Mouse (Mus musculus): ENCODE measurements at regions not wholly inside any gene's neighbourhood (a gene's known extent, or its start where the extent isn't known, plus 50 kb on each side); places are given as distances from the start of the nearest gene placed in this dataset.

DNA sequence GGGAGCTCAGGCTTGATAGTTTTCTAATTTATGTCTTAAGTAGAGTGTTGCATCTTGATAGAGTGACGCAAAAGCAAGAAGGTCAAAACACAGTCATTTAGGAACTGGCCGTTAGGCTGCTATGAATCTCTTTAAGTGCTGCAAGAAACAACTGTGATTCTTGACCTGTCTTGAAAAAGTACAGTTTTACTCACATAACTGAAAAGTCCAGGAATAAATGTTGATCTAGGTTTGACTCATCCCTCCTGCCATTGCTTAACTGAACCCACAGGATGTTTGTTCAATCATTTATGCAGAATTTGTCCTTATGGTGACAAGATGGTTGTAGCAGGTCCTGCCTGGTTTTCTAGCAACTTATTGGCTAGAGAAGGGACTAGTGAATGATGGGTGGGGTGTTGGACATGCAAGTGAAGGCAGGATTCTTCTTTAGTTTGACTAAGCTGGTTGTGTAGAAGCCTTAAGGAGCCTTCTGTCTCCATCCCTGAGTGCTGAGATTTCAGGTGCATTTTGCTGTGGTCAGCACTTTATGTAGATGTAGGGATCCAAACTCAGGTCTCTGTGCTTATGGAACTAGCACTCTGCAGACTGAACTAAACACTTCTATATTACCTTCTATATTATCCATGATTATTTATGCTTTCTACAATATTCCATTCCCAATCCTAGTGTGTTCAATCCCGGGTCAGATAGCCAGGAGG lies 782.7 kb upstream of the Lrrc6 start:
- DNase-seq, result no peak

DNA sequence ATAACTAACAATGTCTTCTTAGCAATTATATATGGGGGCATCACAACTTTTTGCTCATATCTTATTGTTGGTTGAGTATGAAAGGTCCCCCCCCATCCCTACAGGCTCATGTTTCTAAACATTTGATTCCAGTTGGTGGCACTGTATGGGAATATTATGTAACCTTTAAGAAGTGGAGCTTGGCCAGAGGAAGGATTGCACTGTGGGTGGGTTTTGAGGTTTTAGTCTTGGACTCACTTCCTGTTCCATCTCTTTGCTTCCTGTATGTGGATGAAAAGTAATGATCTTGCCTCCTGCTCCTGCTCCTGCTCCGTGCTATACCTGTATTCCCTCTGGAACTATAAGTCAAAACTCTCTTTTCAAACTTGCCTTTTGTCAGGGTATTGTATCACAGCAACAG lies 778.2 kb upstream of the Lrrc6 start:
- DNase-seq, result no peak

DNA sequence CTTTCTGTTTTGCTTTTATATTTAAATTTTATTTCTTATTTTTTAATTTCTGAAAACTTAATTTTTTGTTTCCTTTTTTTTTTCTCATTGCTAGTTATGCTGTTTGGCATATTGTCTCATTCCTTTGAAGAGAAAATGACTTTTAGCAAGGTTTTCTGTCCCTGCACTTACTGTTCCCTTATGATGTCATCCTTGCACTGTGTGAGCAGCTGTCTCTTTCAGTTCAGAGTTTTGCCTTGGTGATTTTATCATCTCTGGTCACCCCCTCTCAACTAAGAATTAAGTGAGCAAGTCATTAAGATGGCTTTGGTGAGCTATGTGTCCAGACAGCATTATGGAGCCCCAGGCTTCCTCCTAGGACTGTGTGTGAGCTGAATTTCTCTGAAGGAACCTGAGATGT lies 774.3 kb upstream of the Lrrc6 start:
- DNase-seq, result no peak

DNA sequence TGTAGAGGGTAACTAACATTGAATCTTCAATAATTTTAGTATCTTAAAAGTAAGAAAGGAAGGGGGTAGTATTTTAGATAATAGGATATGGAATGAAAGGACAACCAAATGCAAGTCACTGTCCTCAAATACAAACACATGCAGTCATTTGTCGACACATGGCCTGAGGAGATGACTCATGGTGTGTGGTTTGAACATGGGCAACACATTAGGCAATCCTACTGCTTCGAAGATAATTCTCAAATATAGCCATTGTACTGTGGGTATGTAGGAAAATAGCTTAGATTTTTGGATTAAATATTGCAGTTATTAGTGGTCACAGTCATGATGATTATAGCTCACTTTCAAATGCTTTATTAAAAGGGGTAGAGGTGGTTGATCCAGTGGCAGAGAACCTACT lies 771.7 kb upstream of the Lrrc6 start:
- DNase-seq, result no peak

DNA sequence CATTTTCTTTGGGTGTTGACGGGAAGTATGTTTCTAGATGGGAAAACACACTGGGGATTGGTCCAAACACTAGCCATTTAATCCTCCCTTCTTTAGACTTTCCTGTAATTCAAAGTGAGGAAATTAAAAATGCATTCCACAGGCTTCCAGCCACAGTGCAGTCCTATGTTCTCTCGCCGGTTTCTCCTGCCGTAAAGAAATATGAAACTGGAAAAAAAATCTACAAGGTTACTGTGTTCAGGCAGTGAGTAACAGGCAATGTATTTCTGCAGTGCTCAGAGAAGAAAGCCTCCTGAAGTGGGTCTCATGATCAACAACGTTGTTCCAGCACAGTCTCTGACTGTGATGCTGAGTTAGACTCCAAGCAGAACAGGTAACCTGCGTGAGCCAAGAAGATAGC lies 763.0 kb upstream of the Lrrc6 start:
- no peak for DNase-seq

DNA sequence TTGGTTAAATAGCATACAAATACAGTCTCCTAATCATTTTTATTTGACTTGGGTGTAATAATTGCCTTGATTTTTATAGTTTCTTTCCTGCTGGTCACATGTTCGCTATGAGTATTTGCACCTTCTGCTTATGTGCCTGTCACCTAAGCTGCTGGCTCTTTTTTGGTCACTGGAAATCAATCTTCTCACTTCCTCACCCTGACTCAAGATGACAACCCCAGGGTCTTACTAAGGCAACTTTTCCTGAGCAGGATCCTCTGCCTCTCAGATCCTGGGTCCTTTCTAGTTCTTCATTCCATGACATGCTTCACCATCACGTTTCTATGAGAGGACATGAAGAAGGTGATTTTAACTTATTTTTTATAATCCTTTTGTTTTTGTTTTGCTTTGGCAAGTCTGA lies 762.6 kb upstream of the Lrrc6 start:
- no peak for DNase-seq

DNA sequence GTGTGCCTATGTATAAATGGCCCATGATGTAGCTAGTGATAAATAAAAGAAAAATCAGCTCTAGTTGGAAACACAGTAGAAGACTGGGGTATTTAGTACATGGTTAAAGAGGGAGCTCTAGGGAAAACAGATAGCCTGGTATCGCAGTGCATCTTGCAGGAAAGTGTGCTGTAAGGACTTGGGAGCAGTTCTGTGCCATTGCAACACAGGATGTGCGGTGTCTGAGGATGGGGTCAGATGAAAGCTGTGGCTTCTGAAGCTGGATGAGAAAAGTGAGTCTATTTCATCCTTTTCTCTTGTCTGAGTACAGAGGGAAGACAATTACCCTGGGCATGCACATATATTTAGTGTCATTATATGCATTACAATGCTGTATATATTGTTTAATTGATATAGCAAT lies 761.6 kb upstream of the Lrrc6 start:
- DNase-seq, result no peak

DNA sequence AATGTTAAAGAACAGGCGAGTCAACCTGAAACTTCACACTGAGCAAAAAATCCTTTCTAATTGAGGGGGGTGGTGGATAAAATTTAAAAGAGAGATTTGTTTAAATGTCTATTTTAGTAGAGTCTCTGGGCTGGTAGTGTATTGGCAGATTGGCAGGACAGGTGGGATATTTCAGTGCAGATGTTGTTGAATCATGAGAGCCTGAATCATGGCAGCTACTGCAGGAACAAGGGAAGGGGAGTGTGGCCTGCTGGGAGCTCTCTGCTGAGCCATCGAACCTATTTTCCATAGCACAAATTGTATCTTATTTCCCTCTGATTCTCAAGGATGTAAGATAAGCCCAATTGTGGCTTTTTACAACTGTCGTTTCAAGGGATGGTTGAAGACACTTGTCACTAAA lies 760.0 kb upstream of the Lrrc6 start:
- no peak for DNase-seq

DNA sequence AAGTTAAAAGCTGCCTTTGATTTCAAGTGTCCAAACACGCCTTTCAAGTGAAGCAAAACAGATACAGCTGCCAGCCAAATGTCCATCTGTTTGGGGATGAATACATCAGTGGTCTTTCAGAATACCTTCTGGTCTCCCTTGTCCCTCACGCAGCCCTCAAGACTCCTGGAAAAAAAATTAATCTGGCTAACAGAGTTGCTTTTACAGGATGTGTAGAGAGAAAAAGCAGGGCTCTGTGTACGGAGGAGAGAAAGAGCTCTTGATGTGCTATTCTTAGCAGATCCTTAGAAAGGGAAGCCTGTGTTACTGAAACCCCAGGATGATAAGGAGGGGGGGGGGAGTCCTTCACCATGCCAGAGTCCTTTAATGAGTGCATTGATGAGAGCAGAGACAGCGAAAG lies 748.4 kb upstream of the Lrrc6 start:
- no peak for DNase-seq

DNA sequence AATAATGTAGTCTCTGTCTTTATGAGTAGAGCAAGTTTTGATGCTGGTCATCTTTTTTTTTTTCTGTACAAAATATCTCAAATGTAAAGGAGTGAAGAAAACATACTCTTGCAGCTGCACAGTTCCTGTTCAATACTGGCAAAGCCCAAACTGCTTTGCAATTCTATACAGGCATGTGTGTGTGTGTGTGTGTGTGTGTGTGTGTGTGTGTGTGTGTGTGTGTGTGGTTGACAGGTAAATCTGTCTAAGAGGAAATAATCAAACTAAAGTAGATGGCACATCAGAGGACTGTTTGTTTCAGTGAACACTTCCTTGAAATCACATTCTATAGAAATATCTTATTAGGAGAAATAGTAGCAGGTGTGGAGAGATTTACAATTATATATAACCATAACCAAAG lies 747.8 kb upstream of the Lrrc6 start:
- DNase-seq, result no peak

DNA sequence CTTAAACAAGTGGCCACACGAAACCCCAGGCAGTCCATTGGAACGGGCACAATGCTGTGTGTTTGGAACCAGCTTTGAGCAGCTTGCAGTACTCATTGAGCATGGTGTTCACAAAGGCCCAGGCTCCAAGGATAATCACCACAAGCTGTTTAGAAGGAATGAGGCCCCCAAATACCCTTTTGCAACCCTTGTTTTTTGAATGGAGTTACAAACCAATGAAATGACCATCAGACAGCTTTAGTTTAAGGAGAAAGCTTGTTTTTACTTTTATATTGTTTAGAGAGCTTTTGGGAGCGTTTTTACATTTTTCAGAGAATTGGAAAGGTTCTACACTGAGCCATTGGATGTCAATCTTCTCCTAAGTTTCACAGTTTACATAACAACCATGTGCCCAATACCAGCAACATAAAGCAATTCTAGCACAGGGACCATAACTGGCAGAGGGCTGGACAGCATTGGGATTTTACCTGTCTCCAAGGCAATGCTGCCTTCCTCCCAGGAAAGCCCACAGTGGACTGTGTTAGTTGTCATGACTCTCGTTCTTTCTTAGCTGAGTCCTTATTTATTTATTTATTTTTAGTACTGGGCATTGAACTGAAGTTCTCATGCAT lies 745.1 kb upstream of the Lrrc6 start:
- no peak for DNase-seq

DNA sequence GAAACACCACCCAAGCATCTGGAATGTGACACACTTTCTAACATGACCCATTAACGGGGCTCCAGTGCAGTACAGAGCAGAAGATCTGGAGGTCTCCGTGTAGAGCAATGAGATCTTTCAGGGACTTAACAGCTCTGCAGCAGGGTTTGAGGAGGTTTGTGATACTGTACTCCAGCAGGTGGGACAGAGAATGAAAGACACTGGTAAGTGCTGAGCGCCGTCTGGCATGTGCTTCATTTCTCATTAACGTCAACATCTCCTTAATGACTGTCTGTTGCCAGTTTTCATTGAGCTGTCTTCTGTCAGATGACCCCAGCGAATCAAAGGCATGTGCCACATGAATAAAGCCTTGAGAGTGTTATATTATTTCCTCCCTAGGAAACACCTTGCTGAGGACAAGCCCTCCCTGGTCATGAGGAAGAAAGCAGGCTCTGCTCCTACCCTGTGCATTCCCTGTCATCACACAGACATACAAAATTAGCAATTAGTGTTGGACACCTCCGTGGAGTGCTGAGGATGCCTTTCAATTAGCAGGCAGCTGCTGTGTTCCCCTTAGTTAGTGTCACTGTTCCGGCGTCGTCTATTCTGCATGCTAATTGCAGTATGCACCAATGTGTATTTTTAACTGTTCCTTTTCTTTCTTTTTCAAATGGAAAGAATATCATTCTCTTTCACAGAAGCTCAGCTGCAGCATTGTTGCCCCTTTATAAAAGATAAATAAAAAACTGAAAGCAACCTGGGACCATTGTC lies 744.4 kb upstream of the Lrrc6 start:
- no peak for DNase-seq

DNA sequence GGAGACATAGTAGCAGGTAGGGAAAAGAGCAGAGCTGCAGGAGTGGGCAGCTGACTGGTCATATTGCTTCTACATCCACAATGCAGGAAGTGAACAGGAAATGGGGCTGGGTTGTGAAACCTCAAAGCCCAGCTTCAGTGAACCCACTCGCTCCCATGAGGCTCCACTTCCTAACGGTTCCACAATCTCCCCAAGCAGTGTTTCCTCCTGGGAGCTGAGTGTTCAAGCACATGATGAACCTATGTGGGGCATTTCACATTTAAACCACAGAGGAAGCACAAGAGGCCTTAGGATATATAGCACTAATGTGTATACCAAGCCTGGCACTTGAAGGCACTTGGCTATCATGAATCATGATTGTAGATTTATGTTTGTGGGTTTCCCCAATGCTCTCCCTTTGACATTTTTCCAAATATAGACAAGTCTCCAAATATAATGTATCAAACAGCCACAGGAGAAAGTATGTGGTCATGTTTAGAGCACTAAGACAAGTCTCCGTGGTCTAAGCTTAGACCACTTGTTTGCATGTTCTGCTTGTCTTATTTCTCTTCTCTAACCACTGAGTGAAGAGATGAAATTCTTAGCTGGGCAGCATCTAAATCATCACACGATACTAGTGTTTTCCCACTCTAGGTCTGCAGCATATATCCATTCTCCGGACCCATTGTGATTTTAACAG lies 734.5 kb upstream of the Lrrc6 start:
- DNase-seq, result no peak

DNA sequence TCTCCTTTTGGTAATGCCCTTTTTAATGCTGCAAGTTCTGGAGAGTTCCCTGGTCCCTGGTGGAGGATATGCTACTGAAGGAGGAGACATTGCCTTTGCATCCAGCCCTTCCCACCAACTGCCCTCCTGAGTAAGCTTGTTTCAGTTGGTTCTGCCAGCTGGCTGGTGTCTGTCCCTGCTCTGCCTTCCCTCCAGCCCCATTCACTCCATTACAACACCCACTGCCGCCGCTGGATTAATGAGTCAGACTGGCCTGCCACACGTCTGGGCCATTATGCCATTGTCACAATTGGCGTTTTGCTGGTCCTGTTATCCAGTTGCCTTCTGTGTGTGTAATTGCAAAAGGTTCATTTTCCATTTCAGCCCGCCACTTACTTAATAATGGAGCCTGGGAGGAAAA lies 728.6 kb upstream of the Lrrc6 start:
- DNase-seq, result no peak

DNA sequence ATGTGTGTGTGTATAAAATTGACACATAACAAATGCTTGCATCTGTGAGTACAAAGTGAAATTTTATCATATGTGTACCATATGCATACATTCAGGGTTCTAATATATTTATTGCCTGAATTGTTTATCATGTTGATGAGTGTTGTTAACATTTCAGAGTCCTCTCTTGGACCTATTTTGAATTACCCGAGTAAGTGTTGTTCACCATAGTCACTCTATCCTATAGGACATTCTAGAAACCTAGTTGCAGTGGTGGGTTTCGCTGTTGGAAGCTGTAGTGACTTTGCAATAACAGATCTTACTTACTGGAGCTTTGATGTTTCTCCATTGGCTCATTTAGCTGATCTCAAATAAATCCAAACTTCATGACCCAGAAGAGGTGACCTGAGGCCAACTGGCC lies 727.9 kb upstream of the Lrrc6 start:
- no peak for DNase-seq

DNA sequence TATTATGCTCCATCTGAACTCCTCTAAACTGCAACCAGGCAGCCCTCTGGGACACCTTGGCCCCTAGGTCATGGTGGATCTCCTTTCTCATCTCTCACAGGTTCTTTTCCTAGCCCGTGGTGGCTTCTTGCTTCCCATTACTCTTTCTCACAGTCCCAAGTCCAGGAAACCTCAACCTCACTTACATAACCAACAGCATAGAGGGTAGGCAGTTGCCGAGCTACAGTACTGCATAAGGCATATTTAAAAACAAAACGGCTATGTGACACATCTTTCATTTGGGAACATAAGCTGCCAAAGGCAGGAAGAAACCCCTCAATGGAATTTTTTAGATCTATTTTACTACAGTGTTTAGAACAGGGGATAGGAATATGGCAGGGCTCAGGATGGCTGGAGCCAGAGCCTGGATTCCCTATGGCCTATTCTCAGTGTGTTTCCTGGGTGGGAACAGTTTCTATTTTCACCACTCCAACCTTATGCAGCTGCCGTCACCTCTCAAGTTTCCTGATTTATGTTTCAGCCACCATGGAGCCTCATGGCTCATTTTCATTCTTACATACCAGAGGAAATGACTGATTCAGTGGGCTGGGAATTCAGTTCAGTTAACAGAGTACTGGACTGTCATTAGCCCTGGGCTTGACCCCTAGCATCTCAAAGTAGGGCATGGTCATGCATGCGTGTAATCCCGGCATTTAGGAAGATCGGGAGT lies 726.9 kb upstream of the Lrrc6 start:
- no peak for DNase-seq

DNA sequence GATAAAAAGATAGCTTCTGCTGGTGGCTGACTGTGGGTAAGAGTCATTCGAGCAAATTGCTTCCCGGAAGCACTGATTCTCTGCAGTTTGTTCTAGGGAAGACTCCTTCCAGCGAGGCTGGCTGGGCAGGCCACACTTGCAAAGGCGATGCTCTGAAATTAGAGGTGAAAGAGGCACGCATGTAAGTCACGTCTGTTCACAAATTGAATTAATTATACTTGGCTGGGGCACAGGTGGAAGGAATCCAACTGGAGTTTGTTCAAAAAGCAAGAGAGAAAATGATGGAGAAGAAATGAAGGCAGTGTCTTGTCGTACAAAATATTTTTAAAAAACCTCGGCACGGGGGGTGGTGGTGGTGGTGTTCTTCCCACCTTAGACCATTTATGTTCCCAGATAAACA lies 726.2 kb upstream of the Lrrc6 start:
- DNase-seq, result no peak
